ENCODE assay signal across 11 mouse cellular contexts in genomic region chr1:134217028-134217481, GRCm38 (mm10). TPM values are rescaled to one million over a fixed set of nuclear protein-coding genes. Genes with fewer than 3 reads are reported as not detected.
A peak's percentile ranks its signal among the peaks of the same experiment; 100 is the strongest.
DNase-seq lines count a peak whose midpoint lies in the region; ATAC-seq and TF ChIP-seq lines count a peak whose summit lies in the region.
"Had no signal": no experiment of that assay in that cellular context is flagged by ENCODE, and none has a peak within 500 bp of the region (broad histone marks: within the 10 kb centered on the region; RNA-seq: fewer than 3 reads in every experiment).

No protein-coding gene starts in this region.

- 63% methylated on average over 12 of the region's 12 CpGs for WGBS in heart, embryonic 10.5 days
- 40% methylated on average over 12 of the region's 12 CpGs for WGBS in kidney, postnatal 0 days

- no peak for TF ChIP-seq CTCF in kidney, postnatal 0 days (IDR thresholded peaks at IDR 0.05; ENCODE audit: low read depth)

- H3K36me3 ChIP-seq in heart, embryonic 10.5 days = no peaks in the 10 kb centered on the region
- H3K36me3 ChIP-seq in kidney, postnatal 0 days (ENCODE audit: insufficient read depth, low read length) = no peaks in the 10 kb centered on the region
- H3K36me3 ChIP-seq: heart, embryonic 15.5 days; midbrain, embryonic 15.5 days had no signal

- H3K4me1 ChIP-seq in heart, embryonic 10.5 days = peaks cover 63% of the 10 kb centered on the region
- H3K4me1 ChIP-seq in kidney, postnatal 0 days (replicated peaks; ENCODE audit: insufficient read depth, low read length) = peaks cover 5% of the 10 kb centered on the region; the same call in 1 of the 2 replicates

- DNase-seq in heart, embryonic 10.5 days (ENCODE audit: low spot score) = no peak
- DNase-seq in heart, adult 8-10 months (ENCODE audit: low spot score) = no peak
- peak; percentile 64 for DNase-seq in urinary bladder, postnatal 14 days (ENCODE audit: low spot score)
- no peak for DNase-seq in urinary bladder, adult 2 months (ENCODE audit: low spot score)
- no peak for DNase-seq in kidney, postnatal 0 days (ENCODE audit: low spot score)
- DNase-seq in testis, postnatal 14 days (ENCODE audit: low spot score) = peak; percentile 54
- no peak for DNase-seq in B cell, adult 2 months
- no peak for DNase-seq in spleen, adult 12 weeks (ENCODE audit: low spot score)

- no peaks in the 10 kb centered on the region for H3K9me3 ChIP-seq in heart, embryonic 10.5 days
- H3K9me3 ChIP-seq in kidney, postnatal 0 days (replicated peaks; ENCODE audit: low read length) = no peaks in the 10 kb centered on the region
- H3K9me3 ChIP-seq: heart, embryonic 15.5 days; midbrain, embryonic 15.5 days had no signal

- peak overlapping the region; percentile 17; the same call in 1 of the 2 replicates for H3K27ac ChIP-seq in heart, embryonic 10.5 days
- peak overlapping the region; percentile 65 for H3K27ac ChIP-seq in kidney, postnatal 0 days
- H3K27ac ChIP-seq: heart, embryonic 15.5 days; midbrain, embryonic 15.5 days had no signal

- H3K4me3 ChIP-seq in heart, embryonic 10.5 days = no peak overlapping the region
- H3K4me3 ChIP-seq in kidney, postnatal 0 days (replicated peaks; ENCODE audit: low read depth, low read length) = no peak overlapping the region
- H3K4me3 ChIP-seq: heart, embryonic 15.5 days; midbrain, embryonic 15.5 days had no signal

- no peak overlapping the region for H3K4me2 ChIP-seq in kidney, postnatal 0 days (ENCODE audit: low read length)
- H3K4me2 ChIP-seq: heart, embryonic 15.5 days; midbrain, embryonic 15.5 days had no signal

- no peak overlapping the region for H3K9ac ChIP-seq in kidney, postnatal 0 days (ENCODE audit: low read depth, low read length)
- H3K9ac ChIP-seq: heart, embryonic 15.5 days; midbrain, embryonic 15.5 days had no signal

- ATAC-seq in kidney, postnatal 0 days (replicated peaks; ENCODE audit: low FRiP score, low read depth) = peak; percentile 83

- H3K27me3 ChIP-seq in heart, embryonic 10.5 days (ENCODE audit: insufficient read depth, poor library complexity, severe bottlenecking) = peaks cover 10% of the 10 kb centered on the region; the same call in 1 of the 2 replicates
- H3K27me3 ChIP-seq in kidney, postnatal 0 days (ENCODE audit: insufficient read depth, low read length) = no peaks in the 10 kb centered on the region
- H3K27me3 ChIP-seq: midbrain, embryonic 15.5 days had no signal

RNA-seq across cellular contexts. Expression of gene Adora1, which starts 18.2 kb away (rescaled TPM):
- 8.0 and 8.1 TPM in 2 replicates for polyA plus RNA-seq in heart, embryonic 10.5 days (2016; fragmentation: Nextera tagmentation; extraction: Ambion mirVana)
- 10 to 100 TPM in 3 of 4 experiments, 1 to 10 TPM in 1; 8.6 to 14.1 (median 12.7) TPM for total RNA-seq in heart, adult 8-10 months (2022)
- 6.2 and 7.2 TPM in 2 replicates for polyA plus RNA-seq in urinary bladder, adult 2 months (2012; rRNA removed)
- polyA plus RNA-seq in kidney, postnatal 0 days (2015; fragmentation: Nextera tagmentation; extraction: Ambion mirVana) = 11.7 and 13.7 TPM in 2 replicates

RNA-seq across cellular contexts. Expression of gene Mybph, which starts 23.8 kb away (rescaled TPM):
- polyA plus RNA-seq in heart, embryonic 10.5 days (2016; fragmentation: Nextera tagmentation; extraction: Ambion mirVana) = 0.33 and 0.43 TPM in 2 replicates
- total RNA-seq in heart, adult 8-10 months (2022) = under 1 TPM in 1 of 4 experiments, not detected in 3; 0.28 TPM
- 0.09 TPM in 1 of 2 replicates, not detected in the other for polyA plus RNA-seq in urinary bladder, adult 2 months (2012; rRNA removed)
- polyA plus RNA-seq in kidney, postnatal 0 days (2015; fragmentation: Nextera tagmentation; extraction: Ambion mirVana) = 0.13 TPM in 1 of 2 replicates, not detected in the other
- total RNA-seq: layer of hippocampus, adult 18-20 months had no signal

RNA-seq across cellular contexts. Expression of gene Chil1, which starts 35.1 kb away (rescaled TPM):
- 0.87 and 1.1 TPM in 2 replicates for polyA plus RNA-seq in heart, embryonic 10.5 days (2016; fragmentation: Nextera tagmentation; extraction: Ambion mirVana)
- 1 to 10 TPM in 1 of 4 experiments, under 1 TPM in 3; 0.38 to 2.7 (median 0.51) TPM for total RNA-seq in heart, adult 8-10 months (2022)
- 0.10 and 0.44 TPM in 2 replicates for polyA plus RNA-seq in urinary bladder, adult 2 months (2012; rRNA removed)
- polyA plus RNA-seq in kidney, postnatal 0 days (2015; fragmentation: Nextera tagmentation; extraction: Ambion mirVana) = 2.1 and 2.4 TPM in 2 replicates

Comparison
In these comparisons a context has a peak if more than half of its experiments do, and no peak if none do; other contexts are left out.
1. DNase-seq: peak in urinary bladder, postnatal 14 days (single experiment) and testis, postnatal 14 days (single experiment); none in heart, embryonic 10.5 days (single experiment), heart, adult 8-10 months (single experiment), urinary bladder, adult 2 months (single experiment), kidney, postnatal 0 days (single experiment), B cell, adult 2 months (0 of 2) and spleen, adult 12 weeks (single experiment).